Mouse (Mus musculus) embryo, embryonic 11 days (tissue): Measurements from ENCODE around the gene Nav1.
A peak's percentile ranks its signal among the peaks of the same experiment; 100 is the strongest.

Source experiments
- DNase-seq: peaks from one replicate; pipeline ENCODE4 v3.0.0-alpha.2; 2015

The Nav1 gene

DNA sequence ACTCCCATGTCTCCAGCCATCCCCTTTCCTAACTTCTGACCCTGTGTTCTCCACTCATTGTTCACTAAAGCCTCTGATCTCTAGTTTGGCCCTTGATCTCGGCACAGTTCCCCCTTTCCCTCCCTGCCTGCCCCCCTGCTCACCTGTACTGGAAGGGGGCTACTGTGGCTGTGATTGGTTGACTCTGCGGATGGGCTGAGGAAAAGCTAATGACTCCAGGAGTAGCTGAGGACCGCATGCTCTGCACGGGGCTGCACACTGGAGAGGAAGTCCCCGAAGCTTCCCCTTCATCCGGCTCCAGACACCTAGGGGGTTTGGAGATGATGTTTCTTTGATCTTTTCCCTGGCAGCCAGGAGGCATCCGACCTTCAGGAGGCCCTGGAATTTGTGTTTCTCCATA is at the start of gene Nav1:
TSS of gene Nav1 (minus strand) at position 277 of the 400 bp plus-strand sequence.
- DNase-seq = no peak

GRCm38 (mm10) chr1:135653909-135654308 is 46.8 kb upstream of the Nav1 start:
- no peak for DNase-seq

GRCm38 (mm10) chr1:135645459-135646195 is 38.5 kb upstream of the Nav1 start:
- DNase-seq = no peak

- DNase-seq = no peak
These were observed 37.0 kb upstream of the Nav1 start for GRCm38 (mm10) chr1:135644110-135644509.

- DNase-seq = no peak
These were observed 36.6 kb upstream of the Nav1 start for GRCm38 (mm10) chr1:135643691-135644090.

DNA sequence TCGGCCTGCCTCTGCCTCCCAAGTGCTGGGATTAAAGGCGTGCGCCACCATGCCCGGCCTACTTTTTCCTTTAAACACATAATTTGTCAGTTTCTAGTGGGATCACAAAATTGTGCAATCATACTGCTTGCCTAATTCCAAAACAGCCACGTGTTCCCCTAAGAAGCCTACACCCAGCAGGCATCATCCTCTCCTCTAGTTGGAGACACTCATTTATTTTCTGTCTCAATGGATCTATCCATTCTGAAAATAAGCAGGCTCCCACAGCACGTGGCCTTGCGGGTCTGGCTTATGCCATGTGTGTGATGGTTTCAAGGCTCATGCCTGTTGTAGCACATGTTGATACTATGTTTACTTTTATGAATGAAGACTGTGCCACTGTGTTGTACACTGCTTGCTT is 32.8 kb upstream of the Nav1 start:
- DNase-seq = no peak

DNA sequence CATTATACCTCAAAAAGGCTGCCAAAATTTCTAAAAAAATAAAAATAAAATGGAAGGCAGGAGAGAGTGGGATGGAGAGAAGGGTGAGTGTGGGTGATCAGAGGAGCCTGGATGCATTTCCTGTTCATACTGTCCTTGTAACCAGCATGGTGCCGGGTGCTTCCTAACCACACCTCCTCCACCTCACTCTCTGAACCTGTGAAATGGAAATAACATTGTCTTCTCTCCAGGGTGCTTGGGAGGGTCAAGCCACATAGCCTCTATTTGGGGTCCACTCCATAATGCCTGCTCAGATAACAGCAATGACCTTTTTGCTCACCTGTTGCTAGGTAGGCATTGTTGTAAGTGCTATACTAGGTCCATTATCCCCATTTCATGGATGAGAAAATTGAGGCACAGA is 32.0 kb upstream of the Nav1 start:
- DNase-seq = no peak

DNA sequence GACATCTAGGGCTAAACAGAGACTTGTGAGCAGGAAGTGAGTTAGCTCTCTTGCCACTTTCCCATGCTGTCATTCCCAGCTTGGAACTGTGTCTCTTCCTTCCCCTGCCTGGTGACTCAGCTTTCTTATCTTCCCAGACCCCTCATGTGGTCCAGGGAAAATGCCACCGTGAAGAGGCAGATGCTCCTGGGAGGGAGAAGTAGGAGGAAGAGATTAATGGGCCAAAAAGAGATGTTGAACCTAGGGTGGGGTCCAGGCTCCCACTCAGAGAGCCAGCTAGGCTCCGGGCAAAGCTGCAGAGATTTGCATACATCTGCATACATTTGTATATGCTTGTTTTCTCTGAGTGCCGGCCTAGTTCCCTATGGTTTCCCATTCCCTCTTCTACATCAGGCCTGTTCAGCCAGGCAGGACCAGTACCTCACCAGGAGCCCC is 30.5 kb upstream of the Nav1 start:
- no peak for DNase-seq

- no peak for DNase-seq
These were observed 29.0 kb upstream of the Nav1 start for GRCm38 (mm10) chr1:135636111-135636511.

GRCm38 (mm10) chr1:135635323-135636064 is 28.4 kb upstream of the Nav1 start:
- no peak for DNase-seq

GRCm38 (mm10) chr1:135634791-135635190 is 27.7 kb upstream of the Nav1 start:
- peak; percentile 75 for DNase-seq

GRCm38 (mm10) chr1:135633884-135634283 is 26.8 kb upstream of the Nav1 start:
- DNase-seq = no peak

- no peak for DNase-seq
These were observed 26.4 kb upstream of the Nav1 start for GRCm38 (mm10) chr1:135633478-135633877.

DNA sequence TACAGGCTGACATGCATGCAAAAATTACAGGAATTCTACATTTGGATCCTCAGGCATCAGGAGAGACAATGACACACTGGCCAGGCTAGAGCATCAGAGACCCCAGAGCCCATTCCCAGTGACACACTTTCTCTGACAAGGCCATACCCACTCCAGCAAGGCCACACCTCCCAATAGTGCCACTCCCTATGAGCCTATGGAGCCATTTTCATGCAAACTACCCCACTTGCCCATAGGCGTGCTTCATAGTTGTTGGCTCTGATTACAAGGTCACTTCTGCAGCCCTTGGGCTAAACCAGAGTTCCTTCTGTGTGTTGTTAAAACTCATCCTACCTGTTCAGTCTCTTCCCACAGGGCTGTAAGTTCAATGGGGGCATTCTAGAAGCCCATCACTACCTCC is 25.1 kb upstream of the Nav1 start:
- no peak for DNase-seq

DNA sequence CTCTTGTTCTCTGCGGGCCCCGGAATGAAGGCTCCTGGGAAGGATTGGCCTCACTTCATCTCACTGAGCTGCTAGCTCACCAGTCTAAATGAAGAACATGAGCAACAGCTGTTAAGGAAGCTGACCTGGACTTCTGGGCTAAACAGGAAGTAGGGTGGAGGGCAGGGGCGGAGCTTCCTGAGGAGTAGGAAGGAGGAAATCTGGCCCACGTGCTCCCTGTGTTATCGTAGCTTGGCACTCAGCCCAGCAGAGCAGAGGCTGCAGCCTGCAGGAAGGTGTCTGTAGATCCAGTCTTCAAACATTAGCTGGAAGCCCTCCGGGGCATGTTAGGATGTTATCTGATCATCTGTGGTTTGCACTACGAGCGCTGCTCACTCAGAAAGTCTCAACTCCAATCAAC is 24.4 kb upstream of the Nav1 start:
- peak; percentile 56 for DNase-seq

- no peak for DNase-seq
These were observed 22.8 kb upstream of the Nav1 start for GRCm38 (mm10) chr1:135629846-135630245.

DNA sequence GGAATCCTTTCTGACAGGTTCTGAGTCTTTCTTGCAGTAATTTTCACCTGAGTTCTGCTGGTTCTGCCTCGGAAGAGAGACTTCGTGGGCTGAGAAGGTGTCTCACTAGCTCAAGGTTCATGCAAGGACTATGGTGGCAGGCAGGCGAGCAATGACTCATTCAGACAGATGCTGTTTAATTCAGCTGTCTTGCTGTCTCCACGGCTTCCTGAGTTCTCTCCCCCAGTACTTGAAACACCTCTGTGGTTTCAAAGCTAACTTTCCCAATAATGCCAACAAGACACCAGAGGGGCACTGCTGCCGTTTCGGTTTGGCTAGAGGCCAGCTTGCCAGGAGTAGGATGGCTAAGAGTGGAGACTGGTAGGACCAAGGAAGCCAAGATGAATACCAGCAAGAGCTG is 19.1 kb upstream of the Nav1 start:
- DNase-seq = no peak

DNA sequence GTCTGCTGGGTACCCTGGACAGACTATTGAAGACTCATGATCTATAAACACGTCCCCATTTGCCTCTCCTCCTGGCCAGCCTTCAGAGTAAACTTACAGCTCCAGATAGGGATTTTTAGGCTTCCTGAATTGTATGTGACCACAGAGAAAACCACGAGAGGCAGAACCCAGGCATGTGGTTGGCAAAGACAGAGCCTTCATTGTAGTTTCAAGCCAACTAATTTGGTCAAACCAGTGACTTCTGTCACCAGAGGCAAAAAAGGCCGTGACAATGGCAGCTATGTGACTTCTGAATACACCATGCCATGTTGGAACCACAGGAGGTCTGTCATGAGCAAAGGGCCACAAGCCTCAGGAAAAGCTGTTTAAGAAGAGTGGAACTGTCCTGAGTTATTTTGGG is 18.6 kb upstream of the Nav1 start:
- DNase-seq = no peak

DNA sequence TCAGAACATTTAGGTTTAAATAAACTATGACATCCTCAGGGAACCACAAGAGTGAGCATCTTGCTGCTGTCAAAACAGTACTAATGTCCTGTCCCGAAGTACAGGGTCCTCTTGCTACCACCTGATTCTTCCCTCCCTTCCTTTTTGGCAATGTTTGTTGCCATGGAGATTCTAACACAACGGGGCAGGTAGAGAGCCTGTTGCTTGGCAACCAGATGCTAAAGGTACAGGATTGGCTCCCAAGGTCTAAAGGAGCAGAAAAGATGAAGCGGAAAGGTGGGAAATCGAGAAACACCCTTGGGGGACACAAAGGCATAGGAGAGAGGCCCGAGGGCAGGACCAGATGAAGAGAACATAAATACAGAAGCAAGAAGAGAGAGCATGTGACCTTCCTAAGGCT is 17.6 kb upstream of the Nav1 start:
- DNase-seq = no peak

DNA sequence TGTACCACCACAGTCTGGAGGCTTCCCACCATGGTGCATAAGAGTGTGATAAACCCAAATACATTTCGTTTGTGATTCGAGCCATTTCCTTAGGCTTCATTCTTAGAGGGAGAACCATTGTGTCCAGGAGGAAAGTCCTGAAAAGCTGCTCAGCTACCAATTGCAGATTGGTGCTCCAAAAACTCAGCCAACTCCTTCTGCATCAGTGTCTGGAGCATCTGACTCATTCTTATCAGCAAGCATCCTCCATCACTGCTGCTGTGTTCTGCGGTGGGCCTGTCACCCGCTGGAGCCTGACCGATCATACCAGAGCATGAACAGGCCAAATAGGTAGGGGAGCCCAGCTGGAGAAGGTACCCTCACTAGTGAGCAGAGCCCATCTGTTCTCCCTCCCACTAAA is 16.0 kb upstream of the Nav1 start:
- DNase-seq = no peak

GRCm38 (mm10) chr1:135621307-135621706 is 14.2 kb upstream of the Nav1 start:
- DNase-seq = no peak

- DNase-seq = peak; percentile 48
These were observed 12.9 kb upstream of the Nav1 start for GRCm38 (mm10) chr1:135619932-135620391.

DNA sequence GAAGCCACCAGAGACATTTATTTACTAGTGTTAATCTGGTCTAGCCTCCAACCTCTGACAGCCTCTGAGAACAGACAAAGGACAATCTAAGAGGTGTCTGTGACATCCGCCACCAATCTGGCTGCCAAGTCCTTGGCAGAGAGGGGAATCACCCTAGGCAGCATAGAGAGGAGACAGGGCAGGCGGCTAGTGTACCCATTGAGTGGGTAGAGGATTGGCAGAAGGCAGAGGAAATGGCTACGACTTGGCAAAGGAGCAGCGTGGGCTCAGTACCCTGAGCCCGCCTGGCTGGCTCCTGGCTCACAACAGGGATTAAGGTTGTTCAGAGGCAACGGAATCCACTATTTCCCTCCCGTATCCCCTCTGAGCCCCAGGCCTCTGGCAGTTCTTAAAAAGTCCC is 12.0 kb upstream of the Nav1 start:
- DNase-seq = no peak

GRCm38 (mm10) chr1:135617344-135617743 is 10.2 kb upstream of the Nav1 start:
- no peak for DNase-seq
